In genomic region chr13:23554925-23555838, GRCm38 (mm10) we compare ENCODE assay signal across 8 mouse cellular contexts. TPM values are rescaled to one million over a fixed set of nuclear protein-coding genes. Genes with fewer than 3 reads are reported as not detected.
DNase-seq lines count a peak whose midpoint lies in the region; ATAC-seq and TF ChIP-seq lines count a peak whose summit lies in the region.

No protein-coding gene starts in this region.

- H3K27ac ChIP-seq in embryonic facial prominence, embryonic 12.5 days: peak overlapping the region; percentile 99
- peak overlapping the region; percentile 99 for H3K27ac ChIP-seq in kidney, embryonic 15.5 days
- peak overlapping the region; percentile 99 for H3K27ac ChIP-seq in liver, embryonic 12.5 days

- 0 out of 2 replicates have a peak, but pooled peaks cover 10% of the 10 kb centered on the region for H3K4me1 ChIP-seq in embryonic facial prominence, embryonic 12.5 days
- peaks cover 24% of the 10 kb centered on the region for H3K4me1 ChIP-seq in kidney, embryonic 15.5 days
- peaks cover 52% of the 10 kb centered on the region for H3K4me1 ChIP-seq in liver, embryonic 12.5 days

- peak overlapping the region; percentile 75 for H3K9ac ChIP-seq in embryonic facial prominence, embryonic 12.5 days
- H3K9ac ChIP-seq in kidney, embryonic 15.5 days: peak overlapping the region; percentile 87
- peak overlapping the region; percentile 90 for H3K9ac ChIP-seq in liver, embryonic 12.5 days

- no peaks in the 10 kb centered on the region for H3K9me3 ChIP-seq in embryonic facial prominence, embryonic 12.5 days
- no peaks in the 10 kb centered on the region for H3K9me3 ChIP-seq in kidney, embryonic 15.5 days (replicated peaks)
- no peaks in the 10 kb centered on the region for H3K9me3 ChIP-seq in liver, embryonic 12.5 days (replicated peaks)

- peak overlapping the region; percentile 66 for H3K4me3 ChIP-seq in embryonic facial prominence, embryonic 12.5 days
- H3K4me3 ChIP-seq in kidney, embryonic 15.5 days (replicated peaks): peak overlapping the region; percentile 63
- H3K4me3 ChIP-seq in liver, embryonic 12.5 days: peak overlapping the region; percentile 60
- peak overlapping the region; percentile 52 for H3K4me3 ChIP-seq in myocyte

- H3K36me3 ChIP-seq in embryonic facial prominence, embryonic 12.5 days: no peaks in the 10 kb centered on the region
- no peaks in the 10 kb centered on the region for H3K36me3 ChIP-seq in kidney, embryonic 15.5 days
- no peaks in the 10 kb centered on the region for H3K36me3 ChIP-seq in liver, embryonic 12.5 days
- H3K36me3 ChIP-seq in myocyte (ENCODE audit: control insufficient read depth, insufficient read depth): no peaks in the 10 kb centered on the region
- no peaks in the 10 kb centered on the region for H3K36me3 ChIP-seq in splenic B cell, adult 2 months (ENCODE audit: control insufficient read depth, insufficient read depth, low read length, poor library complexity, severe bottlenecking)

- H3K79me2 ChIP-seq in myocyte (ENCODE audit: control insufficient read depth, insufficient read depth): no peaks in the 10 kb centered on the region

- no peaks in the 10 kb centered on the region for H3K27me3 ChIP-seq in embryonic facial prominence, embryonic 12.5 days
- H3K27me3 ChIP-seq in kidney, embryonic 15.5 days: no peaks in the 10 kb centered on the region
- no peaks in the 10 kb centered on the region for H3K27me3 ChIP-seq in liver, embryonic 12.5 days (replicated peaks)
- H3K27me3 ChIP-seq in myocyte (ENCODE audit: control insufficient read depth, insufficient read depth, insufficient read length): no peaks in the 10 kb centered on the region
- no peaks in the 10 kb centered on the region for H3K27me3 ChIP-seq in splenic B cell, adult 2 months (ENCODE audit: control insufficient read depth, insufficient read depth, low read length, poor library complexity, severe bottlenecking)

- WGBS in embryonic facial prominence, embryonic 12.5 days: under 1% methylated on average over 54 of the region's 54 CpGs
- under 1% methylated on average over 54 of the region's 54 CpGs for WGBS in kidney, embryonic 15.5 days
- 1% methylated on average over 54 of the region's 54 CpGs for WGBS in liver, embryonic 12.5 days (ENCODE audit: insufficient replicate concordance)

- peak; percentile 93 for DNase-seq in 3T3-L1 (ENCODE audit: low read depth, low spot score)
- DNase-seq in adrenal gland, postnatal 10 days: peak; percentile 84
- peak; percentile 77 for DNase-seq in heart, adult 9 months (ENCODE audit: low spot score in 2 of 2)
- DNase-seq in splenic B cell, adult 2 months (ENCODE audit: low read depth, low spot score): peak; percentile 85

- peak; percentile 75 for TF ChIP-seq POLR2A in myocyte (IDR thresholded peaks at IDR 0.05; ENCODE audit: insufficient read length, low read depth)

- H3ac ChIP-seq in myocyte (ENCODE audit: control insufficient read depth, insufficient read length): peak overlapping the region; percentile 9

- peak overlapping the region; percentile 82 for H3K4me2 ChIP-seq in embryonic facial prominence, embryonic 12.5 days (replicated peaks)
- H3K4me2 ChIP-seq in kidney, embryonic 15.5 days: peak overlapping the region; percentile 87
- H3K4me2 ChIP-seq in liver, embryonic 12.5 days: peak overlapping the region; percentile 79
- H3K4me2 ChIP-seq in myocyte (ENCODE audit: low read depth): peak overlapping the region; percentile 96

- peak; percentile 94 for ATAC-seq in embryonic facial prominence, embryonic 12.5 days (ENCODE audit: insufficient number of reproducible peaks, insufficient read depth, low FRiP score, low TSS enrichment)
- peak; percentile 91 for ATAC-seq in kidney, embryonic 15.5 days (replicated peaks; ENCODE audit: low FRiP score)
- ATAC-seq in liver, embryonic 12.5 days: peak; percentile 79

TF ChIP-seq in myocyte, 11 proteins besides CTCF, POLR2A, EP300 and RAD21:
- TF ChIP-seq POLR2AphosphoS2 (IDR thresholded peaks at IDR 0.05; ENCODE audit: insufficient read length, low read depth): peak; percentile 93
- TF ChIP-seq MYOG (IDR thresholded peaks at IDR 0.05; ENCODE audit: control insufficient read depth in 1 of 3, insufficient read depth in 1 of 3, insufficient read length in 2 of 3, low read depth in 2 of 3): peak in 1 of 3 experiments; percentile 1
- no peak for TF ChIP-seq REST (IDR thresholded peaks at IDR 0.05; ENCODE audit: insufficient read depth, insufficient read length)
- TF ChIP-seq USF1 (IDR thresholded peaks at IDR 0.05; ENCODE audit: low read depth): no peak
- TF ChIP-seq MYOD1 (IDR thresholded peaks at IDR 0.05; ENCODE audit: control insufficient read depth in 1 of 3, insufficient read length in 2 of 3, low read depth in 2 of 3): no peak
- TF ChIP-seq TCF3 (IDR thresholded peaks at IDR 0.05; ENCODE audit: insufficient read length, low read depth): no peak
- TF ChIP-seq CEBPB (IDR thresholded peaks at IDR 0.05; ENCODE audit: insufficient read depth, poor library complexity, severe bottlenecking): peak; percentile 26; the same call in 1 of the 2 replicates
- no peak for TF ChIP-seq SRF (IDR thresholded peaks at IDR 0.05; ENCODE audit: control insufficient read depth, insufficient read length, low read depth)
- TF ChIP-seq MAX (IDR thresholded peaks at IDR 0.05; ENCODE audit: low read depth): no peak

RNA-seq across cellular contexts. Expression of gene Hist1h1d, which starts 2.1 kb away (rescaled TPM):
- 10 to 100 TPM; 27.8 to 32.6 TPM for total RNA-seq in adrenal gland, postnatal 10 days (2021)
- polyA plus RNA-seq in embryonic facial prominence, embryonic 12.5 days (2016; fragmentation: Nextera tagmentation; extraction: Ambion mirVana): 0.64 and 0.75 TPM in 2 replicates
- 0.66 and 0.67 TPM in 2 replicates for polyA plus RNA-seq in kidney, embryonic 15.5 days (2015; fragmentation: Nextera tagmentation; extraction: Ambion mirVana)
- polyA plus RNA-seq in liver, embryonic 12.5 days (2016; fragmentation: Nextera tagmentation; extraction: Ambion mirVana): 0.89 and 0.93 TPM in 2 replicates
- 0.65 TPM for polyA plus RNA-seq in myocyte (2012; fragmentation: generic; extraction: Trizol)

RNA-seq across cellular contexts. Expression of gene Hist1h4f, which starts 3.7 kb away (rescaled TPM):
- 100 to 1,000 TPM; 529 to 619 TPM for total RNA-seq in adrenal gland, postnatal 10 days (2021)
- 2.1 and 2.4 TPM in 2 replicates for polyA plus RNA-seq in embryonic facial prominence, embryonic 12.5 days (2016; fragmentation: Nextera tagmentation; extraction: Ambion mirVana)
- polyA plus RNA-seq in kidney, embryonic 15.5 days (2015; fragmentation: Nextera tagmentation; extraction: Ambion mirVana): 0.96 and 1.3 TPM in 2 replicates
- polyA plus RNA-seq in liver, embryonic 12.5 days (2016; fragmentation: Nextera tagmentation; extraction: Ambion mirVana): 1.1 and 1.6 TPM in 2 replicates
- 4.1 TPM for polyA plus RNA-seq in myocyte (2012; fragmentation: generic; extraction: Trizol)

RNA-seq across cellular contexts. Expression of gene Hist1h3e, which starts 7.0 kb away (rescaled TPM):
- total RNA-seq in adrenal gland, postnatal 10 days (2021): 100 to 1,000 TPM; 246 to 271 TPM
- 9.5 and 9.6 TPM in 2 replicates for polyA plus RNA-seq in embryonic facial prominence, embryonic 12.5 days (2016; fragmentation: Nextera tagmentation; extraction: Ambion mirVana)
- polyA plus RNA-seq in kidney, embryonic 15.5 days (2015; fragmentation: Nextera tagmentation; extraction: Ambion mirVana): 6.5 and 6.7 TPM in 2 replicates
- polyA plus RNA-seq in liver, embryonic 12.5 days (2016; fragmentation: Nextera tagmentation; extraction: Ambion mirVana): 4.9 and 6.2 TPM in 2 replicates
- 1.7 TPM for polyA plus RNA-seq in myocyte (2012; fragmentation: generic; extraction: Trizol)

RNA-seq across cellular contexts. Expression of gene Hist1h3f, which starts 11.3 kb away (rescaled TPM):
- 100 to 1,000 TPM in 1 of 2 experiments, 10 to 100 TPM in 1; 93.2 to 104 TPM for total RNA-seq in adrenal gland, postnatal 10 days (2021)
- polyA plus RNA-seq in embryonic facial prominence, embryonic 12.5 days (2016; fragmentation: Nextera tagmentation; extraction: Ambion mirVana): 1.3 and 2.3 TPM in 2 replicates
- 0.86 and 1.3 TPM in 2 replicates for polyA plus RNA-seq in kidney, embryonic 15.5 days (2015; fragmentation: Nextera tagmentation; extraction: Ambion mirVana)
- polyA plus RNA-seq in liver, embryonic 12.5 days (2016; fragmentation: Nextera tagmentation; extraction: Ambion mirVana): 1.3 and 1.6 TPM in 2 replicates
- 0.91 TPM for polyA plus RNA-seq in myocyte (2012; fragmentation: generic; extraction: Trizol)

RNA-seq across cellular contexts. Expression of gene Hist1h2bh, which starts 12.0 kb away (rescaled TPM):
- 10 to 100 TPM; 20.9 to 25.4 TPM for total RNA-seq in adrenal gland, postnatal 10 days (2021)
- 1.3 and 1.5 TPM in 2 replicates for polyA plus RNA-seq in embryonic facial prominence, embryonic 12.5 days (2016; fragmentation: Nextera tagmentation; extraction: Ambion mirVana)
- 0.91 and 1.1 TPM in 2 replicates for polyA plus RNA-seq in kidney, embryonic 15.5 days (2015; fragmentation: Nextera tagmentation; extraction: Ambion mirVana)
- 1.4 and 1.5 TPM in 2 replicates for polyA plus RNA-seq in liver, embryonic 12.5 days (2016; fragmentation: Nextera tagmentation; extraction: Ambion mirVana)
- 1.1 TPM for polyA plus RNA-seq in myocyte (2012; fragmentation: generic; extraction: Trizol)

Comparison
In these comparisons a context has a peak if more than half of its experiments do, and no peak if none do; other contexts are left out.
1. Peak in every context shown above with its lines: DNase-seq, ATAC-seq, H3K4me3 ChIP-seq and H3K27ac ChIP-seq.